8 mouse cellular contexts compared by ENCODE assay signal in the genomic region with DNA sequence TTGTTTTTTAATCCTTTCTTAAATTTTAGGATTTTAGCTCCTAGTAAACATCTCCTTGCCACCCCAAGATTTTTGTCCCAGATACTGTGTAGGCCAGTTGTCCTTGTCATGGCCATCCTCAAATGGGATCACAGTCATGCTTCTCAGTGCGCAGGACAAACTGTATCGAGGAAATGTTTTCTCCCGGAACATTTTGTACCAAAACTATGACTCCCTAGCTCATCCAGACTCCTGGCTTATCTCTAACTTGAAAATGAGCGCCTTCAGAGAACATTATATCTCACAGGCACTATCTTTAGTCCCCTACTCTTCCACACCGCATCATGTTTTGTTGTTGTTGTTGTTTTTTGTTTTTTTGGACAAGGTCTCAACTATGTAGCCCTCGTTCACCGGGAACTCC. TPM values are rescaled to one million over a fixed set of nuclear protein-coding genes. Genes with fewer than 3 reads are reported as not detected.
DNase-seq lines count a peak whose midpoint lies in the region; ATAC-seq and TF ChIP-seq lines count a peak whose summit lies in the region.

No protein-coding gene starts in this region.

- H3K4me1 ChIP-seq in heart, adult 2 months (ENCODE audit: control insufficient read depth, insufficient read depth, low read length), result peaks cover 3% of the 10 kb centered on the region; the same call in 1 of the 2 replicates
- peaks cover 4% of the 10 kb centered on the region; the same call in 1 of the 2 replicates for H3K4me1 ChIP-seq in embryonic facial prominence, embryonic 11.5 days (ENCODE audit: control insufficient read depth, insufficient read depth, low read length)
- H3K4me1 ChIP-seq in hindbrain, embryonic 16.5 days (ENCODE audit: control insufficient read depth, insufficient read depth, low read depth, low read length), result peaks cover 13% of the 10 kb centered on the region
- H3K4me1 ChIP-seq in midbrain, embryonic 15.5 days, result peaks cover 29% of the 10 kb centered on the region

- no peaks in the 10 kb centered on the region for H3K27me3 ChIP-seq in heart, adult 2 months (ENCODE audit: control insufficient read depth, insufficient read depth, low read length)
- no peaks in the 10 kb centered on the region for H3K27me3 ChIP-seq in embryonic facial prominence, embryonic 11.5 days (ENCODE audit: control insufficient read depth, insufficient read depth, low read length)
- no peaks in the 10 kb centered on the region for H3K27me3 ChIP-seq in hindbrain, embryonic 16.5 days (replicated peaks; ENCODE audit: control insufficient read depth, insufficient read depth, low read length)
- no peaks in the 10 kb centered on the region for H3K27me3 ChIP-seq in midbrain, embryonic 15.5 days (replicated peaks)

- peak overlapping the region; percentile 65 for H3K4me2 ChIP-seq in embryonic facial prominence, embryonic 11.5 days (ENCODE audit: low read depth, low read length)
- peak overlapping the region; percentile 94 for H3K4me2 ChIP-seq in hindbrain, embryonic 16.5 days (ENCODE audit: low read length)
- peak overlapping the region; percentile 82 for H3K4me2 ChIP-seq in midbrain, embryonic 15.5 days

- no peaks in the 10 kb centered on the region; the same call in 1 of the 2 replicates for H3K79me2 ChIP-seq in heart, adult 2 months (replicated peaks; ENCODE audit: control insufficient read depth, insufficient read depth, low read length)

- no peak for DNase-seq in heart, adult 2 months
- no peak for DNase-seq in heart, postnatal 10 days
- DNase-seq in embryonic facial prominence, embryonic 11.5 days (ENCODE audit: low spot score), result no peak
- no peak for DNase-seq in spleen, postnatal 10 days (ENCODE audit: low spot score in 2 of 2)
- DNase-seq in retina, embryonic 14.5 days (ENCODE audit: low spot score), result no peak
- no peak for DNase-seq in ovary, postnatal 10 days (ENCODE audit: low spot score)

- no peak for TF ChIP-seq POLR2A in heart, adult 2 months (IDR thresholded peaks at IDR 0.05; ENCODE audit: insufficient read depth, low read depth, low read length)

- no peak for TF ChIP-seq EP300 in heart, adult 2 months (IDR thresholded peaks at IDR 0.05; ENCODE audit: insufficient read depth, low read depth, low read length)

- H3K9ac ChIP-seq in heart, adult 2 months (ENCODE audit: low read depth, low read length), result peak overlapping the region; percentile 96
- peak overlapping the region; percentile 93 for H3K9ac ChIP-seq in embryonic facial prominence, embryonic 11.5 days (replicated peaks; ENCODE audit: low read length)
- peak overlapping the region; percentile 96 for H3K9ac ChIP-seq in hindbrain, embryonic 16.5 days (ENCODE audit: low read depth, low read length)
- peak overlapping the region; percentile 87 for H3K9ac ChIP-seq in midbrain, embryonic 15.5 days

- no peaks in the 10 kb centered on the region for H3K9me3 ChIP-seq in embryonic facial prominence, embryonic 11.5 days (replicated peaks; ENCODE audit: control insufficient read depth, low read length)
- no peaks in the 10 kb centered on the region for H3K9me3 ChIP-seq in hindbrain, embryonic 16.5 days (ENCODE audit: control insufficient read depth, low read length)
- H3K9me3 ChIP-seq in midbrain, embryonic 15.5 days, result no peaks in the 10 kb centered on the region

- TF ChIP-seq CTCF in heart, adult 2 months (IDR thresholded peaks at IDR 0.05), result no peak

- no peak for ATAC-seq in embryonic facial prominence, embryonic 11.5 days (replicated peaks; ENCODE audit: insufficient number of reproducible peaks, low FRiP score, low TSS enrichment, low read depth)
- no peak for ATAC-seq in hindbrain, embryonic 16.5 days
- ATAC-seq in midbrain, embryonic 15.5 days (replicated peaks), result 0 out of 2 replicates have a peak, but pooled peaks have one; percentile 21

- peak overlapping the region; percentile 85 for H3K4me3 ChIP-seq in heart, adult 2 months
- H3K4me3 ChIP-seq in embryonic facial prominence, embryonic 11.5 days (ENCODE audit: low read depth, low read length), result peak overlapping the region; percentile 91
- H3K4me3 ChIP-seq in hindbrain, embryonic 16.5 days (ENCODE audit: low read length), result peak overlapping the region; percentile 99
- peak overlapping the region; percentile 75 for H3K4me3 ChIP-seq in midbrain, embryonic 15.5 days

- intact Hi-C loops in heart, adult 2 months (cut with DNase I), result loop anchor here (1.0 kb wide), 1 partner anchor 31 kb away; a partner anchor contains a TSS
- intact Hi-C loops in heart, postnatal 10 days (cut with DNase I), result no loop called here

- peaks cover 9% of the 10 kb centered on the region for H3K36me3 ChIP-seq in heart, adult 2 months (ENCODE audit: control insufficient read depth, insufficient read depth, low read length)
- no peaks in the 10 kb centered on the region for H3K36me3 ChIP-seq in embryonic facial prominence, embryonic 11.5 days (replicated peaks; ENCODE audit: control insufficient read depth, insufficient read depth, low read depth, low read length)
- H3K36me3 ChIP-seq in hindbrain, embryonic 16.5 days (ENCODE audit: control insufficient read depth, insufficient read depth, low read length), result no peaks in the 10 kb centered on the region
- no peaks in the 10 kb centered on the region for H3K36me3 ChIP-seq in midbrain, embryonic 15.5 days (replicated peaks)

- H3K27ac ChIP-seq in heart, adult 2 months, result peak overlapping the region; percentile 97
- H3K27ac ChIP-seq in embryonic facial prominence, embryonic 11.5 days (replicated peaks; ENCODE audit: low read depth, low read length), result no peak overlapping the region; the same call in 1 of the 2 replicates
- H3K27ac ChIP-seq in hindbrain, embryonic 16.5 days (ENCODE audit: low read depth, low read length), result no peak overlapping the region; the same call in 1 of the 2 replicates
- peak overlapping the region; percentile 93; the same call in 1 of the 2 replicates for H3K27ac ChIP-seq in midbrain, embryonic 15.5 days

- 7% methylated on average over 7 of the region's 7 CpGs for WGBS in heart, adult 2 months
- 47% methylated on average over 7 of the region's 7 CpGs for WGBS in embryonic facial prominence, embryonic 11.5 days
- 50% methylated on average over 7 of the region's 7 CpGs for WGBS in hindbrain, embryonic 16.5 days
- 42% methylated on average over 7 of the region's 7 CpGs for WGBS in midbrain, embryonic 15.5 days

RNA-seq across cellular contexts. Expression of a gene that starts 0.6 kb away (rescaled TPM):
- total RNA-seq in heart, adult 2 months (2021), result 10 to 100 TPM; 18.8 to 20.9 TPM
- 18.4 and 30.3 TPM in 2 replicates for polyA plus RNA-seq in heart, adult 2 months (2012; rRNA removed)
- total RNA-seq in heart, postnatal 10 days (2021), result 10 to 100 TPM; 33.6 to 34.8 TPM
- polyA plus RNA-seq in embryonic facial prominence, embryonic 11.5 days (2014; fragmentation: Nextera tagmentation; extraction: Ambion mirVana), result 111 and 114 TPM in 2 replicates
- 61.2 and 64.3 TPM in 2 replicates for polyA plus RNA-seq in hindbrain, embryonic 16.5 days (2015; fragmentation: Nextera tagmentation; extraction: Ambion mirVana)
- 72.6 and 78.3 TPM in 2 replicates for polyA plus RNA-seq in midbrain, embryonic 15.5 days (2015; fragmentation: Nextera tagmentation; extraction: Ambion mirVana)

RNA-seq across cellular contexts. Expression of a gene that starts 31.0 kb away (rescaled TPM):
- total RNA-seq in heart, adult 2 months (2021), result 100 to 1,000 TPM; 222 to 248 TPM
- polyA plus RNA-seq in heart, adult 2 months (2012; rRNA removed), result 59.4 and 143 TPM in 2 replicates
- 100 to 1,000 TPM; 155 to 176 TPM for total RNA-seq in heart, postnatal 10 days (2021)
- polyA plus RNA-seq in embryonic facial prominence, embryonic 11.5 days (2014; fragmentation: Nextera tagmentation; extraction: Ambion mirVana), result 12.9 and 14.7 TPM in 2 replicates
- polyA plus RNA-seq in hindbrain, embryonic 16.5 days (2015; fragmentation: Nextera tagmentation; extraction: Ambion mirVana), result 17.7 and 18.8 TPM in 2 replicates
- polyA plus RNA-seq in midbrain, embryonic 15.5 days (2015; fragmentation: Nextera tagmentation; extraction: Ambion mirVana), result 15.8 and 16.6 TPM in 2 replicates

RNA-seq across cellular contexts. Expression of a gene that starts 45.5 kb away (rescaled TPM):
- total RNA-seq in heart, adult 2 months (2021), result 100 to 1,000 TPM in 1 of 2 experiments, 10 to 100 TPM in 1; 91.8 to 102 TPM
- polyA plus RNA-seq in heart, adult 2 months (2012; rRNA removed), result 104 and 119 TPM in 2 replicates
- 10 to 100 TPM; 89.2 to 93.1 TPM for total RNA-seq in heart, postnatal 10 days (2021)
- polyA plus RNA-seq in embryonic facial prominence, embryonic 11.5 days (2014; fragmentation: Nextera tagmentation; extraction: Ambion mirVana), result 47.2 and 54.3 TPM in 2 replicates
- polyA plus RNA-seq in hindbrain, embryonic 16.5 days (2015; fragmentation: Nextera tagmentation; extraction: Ambion mirVana), result 45.4 and 48.2 TPM in 2 replicates
- 46.2 and 47.5 TPM in 2 replicates for polyA plus RNA-seq in midbrain, embryonic 15.5 days (2015; fragmentation: Nextera tagmentation; extraction: Ambion mirVana)

RNA-seq across cellular contexts. Expression of a gene that starts 45.6 kb away (rescaled TPM):
- 10 to 100 TPM in 1 of 2 experiments, 1 to 10 TPM in 1; 9.8 to 13.2 TPM for total RNA-seq in heart, adult 2 months (2021)
- 4.1 and 6.8 TPM in 2 replicates for polyA plus RNA-seq in heart, adult 2 months (2012; rRNA removed)
- 1 to 10 TPM; 5.7 to 6.1 TPM for total RNA-seq in heart, postnatal 10 days (2021)
- polyA plus RNA-seq in embryonic facial prominence, embryonic 11.5 days (2014; fragmentation: Nextera tagmentation; extraction: Ambion mirVana), result 3.3 and 3.7 TPM in 2 replicates
- polyA plus RNA-seq in hindbrain, embryonic 16.5 days (2015; fragmentation: Nextera tagmentation; extraction: Ambion mirVana), result 17.5 and 19.2 TPM in 2 replicates
- 19.1 and 21.5 TPM in 2 replicates for polyA plus RNA-seq in midbrain, embryonic 15.5 days (2015; fragmentation: Nextera tagmentation; extraction: Ambion mirVana)

Comparison
In these comparisons a context has a peak if more than half of its experiments do, and no peak if none do; other contexts are left out.
1. H3K27ac ChIP-seq: peak in heart, adult 2 months (single experiment) and midbrain, embryonic 15.5 days (single experiment); none in embryonic facial prominence, embryonic 11.5 days (single experiment) and hindbrain, embryonic 16.5 days (single experiment).
2. Peak in every context shown above with its lines, with median percentiles within 50 percentile points of each other: H3K4me3 ChIP-seq, H3K9ac ChIP-seq and H3K4me2 ChIP-seq.